ENCODE assay signal across 22 mouse cellular contexts in the genomic region with DNA sequence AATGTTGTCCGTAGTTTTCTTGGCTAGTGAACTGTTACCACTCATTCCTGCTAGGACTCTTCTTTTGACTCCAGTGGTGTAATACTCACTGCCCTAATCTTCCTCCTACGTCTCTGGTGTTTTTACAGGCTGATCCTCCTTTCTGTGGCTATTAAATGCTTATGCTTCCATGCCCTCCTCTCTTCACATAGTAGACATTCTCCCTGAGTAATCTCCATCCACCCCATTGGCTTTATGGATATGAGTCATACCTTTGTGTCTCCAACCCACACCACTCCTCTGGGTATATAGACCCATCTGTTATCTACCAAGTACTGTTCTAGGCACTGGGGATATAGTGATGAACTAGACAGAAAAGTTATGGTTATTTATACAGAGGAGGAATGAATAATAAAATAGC. TPM values are rescaled to one million over a fixed set of nuclear protein-coding genes. Genes with fewer than 3 reads are reported as not detected.
DNase-seq lines count a peak whose midpoint lies in the region; TF ChIP-seq lines count a peak whose summit lies in the region.
"Had no signal": no experiment of that assay in that cellular context is flagged by ENCODE, and none has a peak within 500 bp of the region (broad histone marks: within the 10 kb centered on the region; RNA-seq: fewer than 3 reads in every experiment).

No protein-coding gene starts in this region.

- no peak overlapping the region for H3K9ac ChIP-seq in MEL (ENCODE audit: control insufficient read depth, low read depth, low read length, poor library complexity, severe bottlenecking)
- H3K9ac ChIP-seq: embryonic facial prominence, embryonic 13.5 days; forebrain, embryonic 13.5 days; forebrain, postnatal 0 days; heart, embryonic 15.5 days; hindbrain, embryonic 15.5 days had no signal

- H3K4me1 ChIP-seq in MEL (ENCODE audit: control insufficient read depth in 1 of 2, insufficient read depth in 2 of 2, low read length in 2 of 2): peaks cover 6 to 15% of the 10 kb centered on the region in 2 experiments
- H3K4me1 ChIP-seq: hindbrain, embryonic 15.5 days had no signal

- TF ChIP-seq RAD21 in MEL (IDR thresholded peaks at IDR 0.05; ENCODE audit: low read depth, low read length): no peak

- no peak overlapping the region for H3K27ac ChIP-seq in MEL (ENCODE audit: control insufficient read depth, low read depth, low read length)
- H3K27ac ChIP-seq: embryonic facial prominence, embryonic 13.5 days; forebrain, embryonic 13.5 days; heart, adult 2 months; heart, embryonic 15.5 days; hindbrain, embryonic 10.5 days; hindbrain, embryonic 15.5 days had no signal

- TF ChIP-seq POLR2A in MEL (IDR thresholded peaks at IDR 0.05; ENCODE audit: control insufficient read depth in 1 of 2, insufficient read depth in 1 of 2, low read depth in 1 of 2, low read length in 2 of 2, poor library complexity in 1 of 2): no peak

- TF ChIP-seq EP300 in MEL (IDR thresholded peaks at IDR 0.05; ENCODE audit: low read depth in 1 of 2, low read length in 2 of 2): no peak

- H3K36me3 ChIP-seq in MEL (ENCODE audit: control insufficient read depth in 1 of 2, insufficient read depth in 2 of 2, low read length in 2 of 2): peaks cover 0 to 29% of the 10 kb centered on the region in 2 experiments; a peak in 2 of 4 replicates
- H3K36me3 ChIP-seq: G1E; heart, embryonic 15.5 days; hindbrain, embryonic 15.5 days had no signal

- no peaks in the 10 kb centered on the region for H3K27me3 ChIP-seq in MEL (ENCODE audit: control insufficient read depth in 1 of 2, insufficient read depth in 2 of 2, low read length in 2 of 2)
- H3K27me3 ChIP-seq: embryonic facial prominence, embryonic 13.5 days; forebrain, embryonic 13.5 days; heart, embryonic 15.5 days; hindbrain, embryonic 15.5 days had no signal

- peaks cover 3% of the 10 kb centered on the region; the same call in 1 of the 2 replicates for H3K79me2 ChIP-seq in MEL (ENCODE audit: control insufficient read depth, insufficient read depth, low read length, poor library complexity)

- no peak overlapping the region for H3K4me3 ChIP-seq in MEL (ENCODE audit: control insufficient read depth in 1 of 2, insufficient read depth in 1 of 2, low read depth in 2 of 2, low read length in 2 of 2)
- H3K4me3 ChIP-seq: embryonic facial prominence, embryonic 13.5 days; forebrain, embryonic 13.5 days; heart, adult 2 months; heart, embryonic 15.5 days; hindbrain, embryonic 10.5 days; hindbrain, embryonic 15.5 days had no signal

- H3K9me3 ChIP-seq in MEL (replicated peaks; ENCODE audit: insufficient read depth, low read length): no peaks in the 10 kb centered on the region
- H3K9me3 ChIP-seq: embryonic facial prominence, embryonic 13.5 days; forebrain, embryonic 13.5 days; G1E; heart, embryonic 15.5 days; hindbrain, embryonic 10.5 days; hindbrain, embryonic 15.5 days had no signal

- TF ChIP-seq CTCF in MEL (IDR thresholded peaks at IDR 0.05 in 2 of 3, conservative IDR thresholded peaks at IDR 0.05 in 1 of 3; ENCODE audit: control insufficient read depth in 1 of 3, insufficient read depth in 1 of 3, low read depth in 2 of 3, low read length in 3 of 3, poor library complexity in 1 of 3, severe bottlenecking in 1 of 3): no peak

- DNase-seq in left cerebral cortex, adult 9 months (ENCODE audit: low spot score in 2 of 2): peak; percentile 18 to 19
- no peak for DNase-seq in left cerebral cortex, postnatal 36 days (ENCODE audit: low spot score in 2 of 2)
- DNase-seq in MEL (ENCODE audit: low read depth, low spot score): peak; percentile 60
- peak; percentile 76 for DNase-seq in brain, adult 2 months (ENCODE audit: low read depth, low spot score)
- no peak for DNase-seq in adrenal gland, postnatal 4 days (ENCODE audit: low spot score in 2 of 2)
- DNase-seq in lung, postnatal 36 days: no peak
- DNase-seq in kidney, postnatal 10 days: no peak
- DNase-seq: adrenal gland, postnatal 10 days; B cell, adult 2 months; cerebellum, adult 18-20 months; cerebellum, adult 9-11 months; cerebellum, postnatal 36 days; forebrain, postnatal 0 days; heart, adult 2 months; heart, postnatal 14 days had no signal

- intact Hi-C loops in left cerebral cortex, postnatal 36 days (cut with DNase I): loop anchor here (5.0 kb wide), 1 partner anchor 46 kb away; no protein-coding TSS in a partner anchor

TF ChIP-seq in MEL, 35 proteins besides CTCF, POLR2A, EP300 and RAD21:
- no peak for TF ChIP-seq POLR2AphosphoS5 (IDR thresholded peaks at IDR 0.05; ENCODE audit: borderline replicate concordance, low read depth, low read length)
- no peak for TF ChIP-seq GABPA (IDR thresholded peaks at IDR 0.05; ENCODE audit: low read depth, low read length)
- TF ChIP-seq POLR2AphosphoS2 (IDR thresholded peaks at IDR 0.05; ENCODE audit: low read length): no peak
- no peak for TF ChIP-seq HCFC1 (IDR thresholded peaks at IDR 0.05; ENCODE audit: low read depth, low read length)
- no peak for TF ChIP-seq MAX (IDR thresholded peaks at IDR 0.05; ENCODE audit: low read length)
- TF ChIP-seq USF1 (IDR thresholded peaks at IDR 0.05; ENCODE audit: low read depth, low read length): no peak
- TF ChIP-seq GATA1 (IDR thresholded peaks at IDR 0.05; ENCODE audit: low read depth, low read length): no peak
- no peak for TF ChIP-seq MAZ (IDR thresholded peaks at IDR 0.05; ENCODE audit: low read depth, low read length)
- no peak for TF ChIP-seq NRF1 (IDR thresholded peaks at IDR 0.05; ENCODE audit: insufficient read depth, low read depth, low read length, poor library complexity, severe bottlenecking)
- no peak for TF ChIP-seq MYC (IDR thresholded peaks at IDR 0.05; ENCODE audit: low read depth, low read length)
- no peak for TF ChIP-seq NELFE (IDR thresholded peaks at IDR 0.05; ENCODE audit: low read depth, low read length)
- TF ChIP-seq SIN3A (IDR thresholded peaks at IDR 0.05; ENCODE audit: low read length): no peak
- TF ChIP-seq ZMIZ1 (IDR thresholded peaks at IDR 0.05; ENCODE audit: low read depth, low read length): no peak

RNA-seq across cellular contexts. Expression of a gene that starts 48.6 kb away (rescaled TPM):
- total RNA-seq in left cerebral cortex, postnatal 36 days (2021): 10 to 100 TPM; 74.6 to 75.0 TPM
- total RNA-seq in MEL (2012; rRNA removed): 7.3 and 7.5 TPM in 2 replicates
- 10 to 100 TPM in 1 of 2 experiments, not detected in 1; 13.4 TPM for polyA plus RNA-seq in MEL (2012; ENCODE audit: insufficient read depth in 1 of 2, insufficient read length in 2 of 2, low read depth in 1 of 2, low replicate concordance in 2 of 2, missing spikeins in 1 of 2)
- total RNA-seq in adrenal gland, postnatal 4 days (2021): 10 to 100 TPM; 35.7 to 39.8 TPM
- polyA plus RNA-seq: G1E had no signal

RNA-seq across cellular contexts. Expression of a gene that starts 56.1 kb away (rescaled TPM):
- total RNA-seq in left cerebral cortex, postnatal 36 days (2021): under 1 TPM; 0.25 to 0.68 TPM
- 0.26 and 0.46 TPM in 2 replicates for total RNA-seq in MEL (2012; rRNA removed)
- under 1 TPM in 1 of 2 experiments, not detected in 1; 0.77 TPM for polyA plus RNA-seq in MEL (2012; ENCODE audit: insufficient read depth in 1 of 2, insufficient read length in 2 of 2, low read depth in 1 of 2, low replicate concordance in 2 of 2, missing spikeins in 1 of 2)
- under 1 TPM; 0.40 to 0.50 TPM for total RNA-seq in adrenal gland, postnatal 4 days (2021)
- total RNA-seq: G1E had no signal
- polyA plus RNA-seq: CD4-positive, CD25-positive, alpha-beta regulatory T cell, adult 4 months; forebrain, embryonic 13.5 days; G1E had no signal

Comparison
In these comparisons a context has a peak if more than half of its experiments do, and no peak if none do; other contexts are left out.
1. DNase-seq: peak in left cerebral cortex, adult 9 months (2 of 2), MEL (single experiment) and brain, adult 2 months (single experiment); none in left cerebral cortex, postnatal 36 days (0 of 2), adrenal gland, postnatal 4 days (0 of 2), lung, postnatal 36 days (single experiment) and kidney, postnatal 10 days (single experiment).